Mouse (Mus musculus) midbrain, embryonic 13.5 days (tissue): Measurements from ENCODE around the gene Palb2. TPM values are rescaled to one million over a fixed set of nuclear protein-coding genes. Genes with fewer than 3 reads are reported as not detected.
A peak's percentile ranks its signal among the peaks of the same experiment; 100 is the strongest.

Experiments used
- ATAC-seq: fragments of 200-750 bp; cut with Nextera tagmentation; 2 replicates; pipeline ENCODE4 v1.8.0; 2017; ENCODE audit warnings: mild to moderate bottlenecking, moderate TSS enrichment, moderate library complexity
- H3K27ac ChIP-seq: fragments of 300-500 bp; sonication (generic); 2 replicates; pipeline ENCODE4 v1.5.1; 2015; ENCODE audit warnings: inconsistent platforms, mild to moderate bottlenecking, moderate library complexity
- H3K27me3 ChIP-seq: fragments of 300-500 bp; sonication (generic); 2 replicates; pipeline ENCODE4 v1.6.1; 2015; ENCODE audit warnings: mild to moderate bottlenecking, inconsistent platforms
- H3K36me3 ChIP-seq: fragments of 300-500 bp; sonication (generic); 2 replicates; pipeline ENCODE4 v1.6.1; 2015; ENCODE audit warnings: mild to moderate bottlenecking, inconsistent platforms
- H3K4me1 ChIP-seq: fragments of 300-500 bp; sonication (generic); replicated peaks from 2 replicates; pipeline ENCODE4 v1.6.1; 2015; ENCODE audit warnings: inconsistent platforms
- H3K4me2 ChIP-seq: fragments of 300-500 bp; sonication (generic); replicated peaks from 2 replicates; pipeline ENCODE4 v1.6.1; 2015; ENCODE audit warnings: moderate library complexity, mild to moderate bottlenecking, inconsistent platforms
- H3K4me3 ChIP-seq: fragments of 300-500 bp; sonication (generic); replicated peaks from 2 replicates; pipeline ENCODE4 v1.5.1; 2015; ENCODE audit warnings: mild to moderate bottlenecking, inconsistent platforms
- H3K9ac ChIP-seq: fragments of 300-500 bp; sonication (generic); replicated peaks from 2 replicates; pipeline ENCODE4 v1.6.1; 2015; ENCODE audit warnings: mild to moderate bottlenecking, inconsistent platforms
- H3K9me3 ChIP-seq: fragments of 300-500 bp; sonication (generic); 2 replicates; pipeline ENCODE4 v1.6.1; 2016; ENCODE audit warnings: mild to moderate bottlenecking, inconsistent platforms
- WGBS: fragments of 180-500 bp; shearing (Covaris S2); methylation state at CpG from one replicate; pipeline ENCODE4 v1.1.7; 2015; 5-methylcytosine and 5-hydroxymethylcytosine counted together
- polyA plus RNA-seq: library from polyadenylated mRNA; unstranded; fragments of >200 nt; fragmentation: Nextera tagmentation; extraction: Ambion mirVana; gene quantifications from 2 replicates; pipeline ENCODE4 v1.2.1, GENCODE M21; 2015

Palb2 gene
- 9.0 and 9.1 TPM in 2 replicates for polyA plus RNA-seq

GRCm38 (mm10) chr7:122132497-122133337 is at the start of gene Palb2, which contains the start of gene Dctn5:
Gene Palb2 (minus strand): TSS chr7:122132985.
Gene Dctn5 (plus strand): TSS chr7:122133041.
- Histone ChIP-seq H3K27me3 (no peaks in the 10 kb centered on the region), H3K9me3 (no peaks in the 10 kb centered on the region), H3K4me3 (peak within 1 kb of the TSS; percentile 94), H3K4me2 (peak within 1 kb of the TSS; percentile 88), H3K27ac (peak within 1 kb of the TSS; percentile 63; the same call in 1 of the 2 replicates), H3K9ac (peak within 1 kb of the TSS; percentile 84), H3K36me3 (peaks cover 39% of the 10 kb centered on the region), H3K4me1 (peaks cover 17% of the 10 kb centered on the region)
- ATAC-seq = peak; percentile 98
- WGBS = under 1% methylated on average over 54 of the region's 54 CpGs

- H3K9me3 ChIP-seq = no peaks in the 10 kb centered on the region
- H3K4me2 ChIP-seq = no peak overlapping the region
- H3K27ac ChIP-seq = no peak overlapping the region
- no peaks in the 10 kb centered on the region for H3K4me1 ChIP-seq
- no peak overlapping the region for H3K4me3 ChIP-seq
- ATAC-seq = no peak
- H3K27me3 ChIP-seq = no peaks in the 10 kb centered on the region
- no peak overlapping the region for H3K9ac ChIP-seq
- H3K36me3 ChIP-seq = no peaks in the 10 kb centered on the region
- 91% methylated on average over 7 of the region's 7 CpGs for WGBS
Measured at GRCm38 (mm10) chr7:122180720-122181119, 47.9 kb upstream of the Palb2 start.

GRCm38 (mm10) chr7:122171613-122172012 is 38.8 kb upstream of the Palb2 start:
- no peak overlapping the region for H3K4me3 ChIP-seq
- 78% methylated on average over 10 of the region's 10 CpGs for WGBS

GRCm38 (mm10) chr7:122170705-122171104 is 37.9 kb upstream of the Palb2 start:
- H3K4me3 ChIP-seq = no peak overlapping the region
- H3K9me3 ChIP-seq = no peaks in the 10 kb centered on the region
- H3K9ac ChIP-seq = no peak overlapping the region
- WGBS = 83% methylated on average over 6 of the region's 6 CpGs
- peaks cover 50% of the 10 kb centered on the region for H3K36me3 ChIP-seq
- no peak overlapping the region for H3K27ac ChIP-seq
- H3K4me2 ChIP-seq = no peak overlapping the region
- no peaks in the 10 kb centered on the region for H3K27me3 ChIP-seq
- H3K4me1 ChIP-seq = no peaks in the 10 kb centered on the region
- no peak for ATAC-seq

More at GRCm38 (mm10) chr7:122171613-122172012, 38.8 kb upstream of the Palb2 start:
- no peaks in the 10 kb centered on the region for H3K9me3 ChIP-seq
- H3K27me3 ChIP-seq = no peaks in the 10 kb centered on the region
- peaks cover 41% of the 10 kb centered on the region for H3K36me3 ChIP-seq
- H3K4me2 ChIP-seq = no peak overlapping the region
- no peak for ATAC-seq
- H3K4me1 ChIP-seq = no peaks in the 10 kb centered on the region
- no peak overlapping the region for H3K27ac ChIP-seq
- no peak overlapping the region for H3K9ac ChIP-seq

GRCm38 (mm10) chr7:122167203-122167602 is 34.4 kb upstream of the Palb2 start:
- H3K4me3 ChIP-seq = no peak overlapping the region
- no peaks in the 10 kb centered on the region for H3K9me3 ChIP-seq
- peaks cover 75% of the 10 kb centered on the region for H3K36me3 ChIP-seq
- no peak for ATAC-seq
- no peak overlapping the region for H3K27ac ChIP-seq
- no peak overlapping the region for H3K9ac ChIP-seq
- H3K27me3 ChIP-seq = no peaks in the 10 kb centered on the region
- no peaks in the 10 kb centered on the region for H3K4me1 ChIP-seq
- H3K4me2 ChIP-seq = no peak overlapping the region
- WGBS = 91% methylated on average over 7 of the region's 7 CpGs

GRCm38 (mm10) chr7:122163766-122164165 is 31.0 kb upstream of the Palb2 start:
- peaks cover 57% of the 10 kb centered on the region for H3K36me3 ChIP-seq
- no peak for ATAC-seq
- WGBS = 93% methylated on average over 6 of the region's 8 CpGs
- H3K9ac ChIP-seq = no peak overlapping the region
- no peaks in the 10 kb centered on the region for H3K27me3 ChIP-seq
- H3K4me3 ChIP-seq = no peak overlapping the region
- no peaks in the 10 kb centered on the region for H3K9me3 ChIP-seq
- no peak overlapping the region for H3K27ac ChIP-seq
- peaks cover 27% of the 10 kb centered on the region for H3K4me1 ChIP-seq
- no peak overlapping the region for H3K4me2 ChIP-seq

- Histone ChIP-seq H3K4me2 (peak overlapping the region; percentile 96), H3K9me3 (no peaks in the 10 kb centered on the region), H3K9ac (peak overlapping the region; percentile 66), H3K27ac (no peak overlapping the region), H3K36me3 (peaks cover 24% of the 10 kb centered on the region), H3K4me1 (peaks cover 43% of the 10 kb centered on the region), H3K4me3 (peak overlapping the region; percentile 59), H3K27me3 (no peaks in the 10 kb centered on the region)
- WGBS = under 1% methylated on average over 12 of the region's 12 CpGs
- ATAC-seq = no peak
Measured at GRCm38 (mm10) chr7:122160037-122160436, 27.3 kb upstream of the Palb2 start.

- H3K4me1 ChIP-seq = peaks cover 43% of the 10 kb centered on the region
- no peaks in the 10 kb centered on the region for H3K27me3 ChIP-seq
- peaks cover 18% of the 10 kb centered on the region for H3K36me3 ChIP-seq
- H3K4me3 ChIP-seq = peak within 1 kb of the TSS; percentile 59
- WGBS = under 1% methylated on average over 63 of the region's 63 CpGs
- peak within 1 kb of the TSS; percentile 68 for H3K27ac ChIP-seq
- peak within 1 kb of the TSS; percentile 96 for H3K4me2 ChIP-seq
- no peaks in the 10 kb centered on the region for H3K9me3 ChIP-seq
- peak within 1 kb of the TSS; percentile 79 for H3K9ac ChIP-seq
- ATAC-seq = peak; percentile 94
Measured at GRCm38 (mm10) chr7:122158915-122159902, 26.4 kb upstream of the Palb2 start, which contains the start of gene Plk1. Gene Plk1 (plus strand): TSS chr7:122159439.

GRCm38 (mm10) chr7:122158488-122158887 is 25.7 kb upstream of the Palb2 start:
- peak overlapping the region; percentile 68 for H3K27ac ChIP-seq
- peak overlapping the region; percentile 96 for H3K4me2 ChIP-seq
- H3K4me1 ChIP-seq = peaks cover 43% of the 10 kb centered on the region
- 4% methylated on average over 13 of the region's 13 CpGs for WGBS
- peaks cover 20% of the 10 kb centered on the region for H3K36me3 ChIP-seq
- peak overlapping the region; percentile 59 for H3K4me3 ChIP-seq
- ATAC-seq = 0 out of 2 replicates have a peak, but pooled peaks have one; percentile 4
- H3K9ac ChIP-seq = peak overlapping the region; percentile 79
- H3K9me3 ChIP-seq = no peaks in the 10 kb centered on the region
- H3K27me3 ChIP-seq = no peaks in the 10 kb centered on the region

- 90% methylated on average over 4 of the region's 4 CpGs for WGBS
- no peak for ATAC-seq
- no peak overlapping the region for H3K9ac ChIP-seq
- H3K27me3 ChIP-seq = no peaks in the 10 kb centered on the region
- peaks cover 3% of the 10 kb centered on the region; the same call in 1 of the 2 replicates for H3K4me1 ChIP-seq
- no peaks in the 10 kb centered on the region for H3K9me3 ChIP-seq
- no peak overlapping the region for H3K27ac ChIP-seq
- H3K4me3 ChIP-seq = no peak overlapping the region
- H3K4me2 ChIP-seq = no peak overlapping the region
- peaks cover 39% of the 10 kb centered on the region for H3K36me3 ChIP-seq
Measured at GRCm38 (mm10) chr7:122152473-122152872, 19.7 kb upstream of the Palb2 start.

GRCm38 (mm10) chr7:122140991-122141390 is 8.2 kb upstream of the Palb2 start:
- H3K36me3 ChIP-seq = peaks cover 92% of the 10 kb centered on the region
- H3K9ac ChIP-seq = no peak overlapping the region
- no peaks in the 10 kb centered on the region for H3K4me1 ChIP-seq
- no peak overlapping the region for H3K4me2 ChIP-seq
- no peak overlapping the region for H3K27ac ChIP-seq
- no peaks in the 10 kb centered on the region for H3K27me3 ChIP-seq
- H3K4me3 ChIP-seq = no peak overlapping the region
- no peaks in the 10 kb centered on the region for H3K9me3 ChIP-seq
- no peak for ATAC-seq
